In genomic region chr3:26333239-26333811, GRCm38 (mm10) we compare ENCODE assay signal across 8 mouse cellular contexts. TPM values are rescaled to one million over a fixed set of nuclear protein-coding genes. Genes with fewer than 3 reads are reported as not detected.
A peak's percentile ranks its signal among the peaks of the same experiment; 100 is the strongest.
DNase-seq lines count a peak whose midpoint lies in the region; ATAC-seq and TF ChIP-seq lines count a peak whose summit lies in the region.

No protein-coding gene starts in this region.

- peak overlapping the region; percentile 68 for H3K4me3 ChIP-seq in forebrain, embryonic 15.5 days
- H3K4me3 ChIP-seq in midbrain, embryonic 13.5 days (replicated peaks), result peak overlapping the region; percentile 69

- H3K36me3 ChIP-seq in forebrain, embryonic 15.5 days, result no peaks in the 10 kb centered on the region
- no peaks in the 10 kb centered on the region for H3K36me3 ChIP-seq in midbrain, embryonic 13.5 days

- no peaks in the 10 kb centered on the region for H3K27me3 ChIP-seq in forebrain, embryonic 15.5 days
- H3K27me3 ChIP-seq in midbrain, embryonic 13.5 days, result peaks cover 9% of the 10 kb centered on the region; the same call in 1 of the 2 replicates

- H3K9ac ChIP-seq in forebrain, embryonic 15.5 days (replicated peaks), result peak overlapping the region; percentile 84
- peak overlapping the region; percentile 78 for H3K9ac ChIP-seq in midbrain, embryonic 13.5 days (replicated peaks)

- intact Hi-C loops in gastrocnemius, postnatal 36 days (cut with DNase I), result no loop called here

- no peak overlapping the region for H3K27ac ChIP-seq in forebrain, embryonic 15.5 days (replicated peaks)
- 0 out of 2 replicates have a peak overlapping the region, but pooled peaks have one; percentile 11 for H3K27ac ChIP-seq in midbrain, embryonic 13.5 days

- ATAC-seq in forebrain, embryonic 15.5 days (replicated peaks), result peak; percentile 68
- peak; percentile 73 for ATAC-seq in midbrain, embryonic 13.5 days

- peak; percentile 5 for DNase-seq in adrenal gland, postnatal 10 days
- DNase-seq in adrenal gland, postnatal 36 days, result no peak
- peak; percentile 88 for DNase-seq in brain, embryonic 14.5 days (ENCODE audit: low read depth)
- peak; percentile 41 to 44 for DNase-seq in layer of hippocampus, postnatal 25 days (ENCODE audit: extremely low spot score in 1 of 2, low spot score in 1 of 2)
- DNase-seq in yolk sac, embryonic 10.5 days (ENCODE audit: low spot score), result peak; percentile 3
- DNase-seq in gastrocnemius, postnatal 36 days, result no peak

- TF ChIP-seq CTCF in brain, embryonic 14.5 days (IDR thresholded peaks at IDR 0.05; ENCODE audit: borderline replicate concordance, extremely low read depth, insufficient read depth, insufficient read length), result no peak

- H3K9me3 ChIP-seq in forebrain, embryonic 15.5 days, result no peaks in the 10 kb centered on the region
- no peaks in the 10 kb centered on the region for H3K9me3 ChIP-seq in midbrain, embryonic 13.5 days

- under 1% methylated on average over 39 of the region's 41 CpGs for WGBS in forebrain, embryonic 15.5 days
- WGBS in midbrain, embryonic 13.5 days, result under 1% methylated on average over 37 of the region's 41 CpGs

- peak overlapping the region; percentile 81 for H3K4me2 ChIP-seq in forebrain, embryonic 15.5 days (replicated peaks)
- H3K4me2 ChIP-seq in midbrain, embryonic 13.5 days (replicated peaks), result peak overlapping the region; percentile 91

- H3K4me1 ChIP-seq in forebrain, embryonic 15.5 days, result peaks cover 14% of the 10 kb centered on the region
- H3K4me1 ChIP-seq in midbrain, embryonic 13.5 days (replicated peaks), result peaks cover 21% of the 10 kb centered on the region

- TF ChIP-seq POLR2A in brain, embryonic 14.5 days (IDR thresholded peaks at IDR 0.05; ENCODE audit: borderline replicate concordance, extremely low read depth, insufficient read depth, insufficient read length, poor library complexity, severe bottlenecking), result no peak

RNA-seq across cellular contexts. Expression of gene Nlgn1, which starts 1.1 kb away (rescaled TPM):
- 1 to 10 TPM; 1.3 to 1.9 TPM for total RNA-seq in adrenal gland, postnatal 10 days (2021)
- 1 to 10 TPM in 1 of 2 experiments, under 1 TPM in 1; 0.86 to 1.2 TPM for total RNA-seq in adrenal gland, postnatal 36 days (2021)
- 12.4 and 18.9 TPM in 2 replicates for polyA plus RNA-seq in brain, embryonic 14.5 days (2012; rRNA removed)
- polyA plus RNA-seq in forebrain, embryonic 15.5 days (2015; fragmentation: Nextera tagmentation; extraction: Ambion mirVana), result 21.8 and 26.1 TPM in 2 replicates
- 100 to 1,000 TPM in 1 of 2 experiments, 10 to 100 TPM in 1; 95.1 to 107 TPM for total RNA-seq in layer of hippocampus, postnatal 25 days (2021)
- polyA plus RNA-seq in midbrain, embryonic 13.5 days (2015; fragmentation: Nextera tagmentation; extraction: Ambion mirVana), result 16.9 and 18.6 TPM in 2 replicates
- under 1 TPM; 0.07 to 0.08 TPM for total RNA-seq in gastrocnemius, postnatal 36 days (2021)

Comparison
In these comparisons a context has a peak if more than half of its experiments do, and no peak if none do; other contexts are left out.
1. DNase-seq: peak in adrenal gland, postnatal 10 days (single experiment), brain, embryonic 14.5 days (single experiment), layer of hippocampus, postnatal 25 days (2 of 2) and yolk sac, embryonic 10.5 days (single experiment); none in adrenal gland, postnatal 36 days (0 of 2) and gastrocnemius, postnatal 36 days (0 of 2).
2. RNA of gene Nlgn1, which starts 1.1 kb away (total RNA-seq): 95.1 to 107 TPM in layer of hippocampus, postnatal 25 days; 1.3 to 1.9 TPM in adrenal gland, postnatal 10 days, 0.86 to 1.2 TPM in adrenal gland, postnatal 36 days and 0.07 to 0.08 TPM in gastrocnemius, postnatal 36 days; every median in the first group is over 10 times any median in the second.